8 mouse cellular contexts compared by ENCODE assay signal in the genomic region with DNA sequence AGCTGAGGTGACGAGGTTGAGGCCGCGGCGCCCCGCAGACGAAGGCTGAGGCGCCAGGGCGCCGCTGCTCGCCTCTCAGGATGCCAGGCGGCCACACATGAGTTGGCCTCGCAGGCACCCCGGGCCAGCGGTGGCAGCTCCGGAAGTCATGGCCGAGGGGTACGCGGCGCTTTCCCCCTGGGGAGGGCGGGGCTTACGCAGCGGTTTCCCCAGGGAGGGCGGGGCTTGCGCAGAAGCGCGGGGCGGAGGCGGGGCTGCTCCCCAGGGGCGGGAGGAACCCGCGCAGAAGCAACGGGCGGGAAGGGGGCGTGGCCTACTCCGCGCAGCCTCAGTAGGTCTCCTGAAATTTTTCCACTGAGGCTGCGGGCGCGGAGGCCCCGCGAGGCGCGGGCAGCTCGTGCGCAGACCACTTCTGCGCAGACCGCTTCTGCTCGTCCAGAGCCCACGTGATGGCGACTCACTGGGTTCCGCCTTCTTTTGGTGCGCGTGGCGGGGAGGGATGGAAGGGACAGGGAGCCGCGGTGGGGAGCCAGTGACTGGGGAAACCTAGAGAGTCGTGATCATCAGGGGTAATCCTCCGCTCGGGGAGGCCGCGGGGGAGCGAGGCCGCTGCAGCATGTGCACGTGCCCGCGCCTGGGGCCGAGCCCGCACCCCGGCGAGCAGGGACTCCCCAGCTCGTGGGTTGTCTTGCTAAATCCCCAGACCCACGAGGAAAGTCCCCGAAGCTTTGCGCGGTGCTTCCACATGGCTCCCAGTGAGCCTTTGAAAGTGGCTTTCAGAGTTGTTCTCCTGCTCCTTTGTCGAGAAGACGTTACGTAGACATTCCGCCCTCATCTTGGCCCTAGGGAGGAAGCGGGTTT. TPM values are rescaled to one million over a fixed set of nuclear protein-coding genes. Genes with fewer than 3 reads are reported as not detected.
DNase-seq lines count a peak whose midpoint lies in the region; ATAC-seq lines count a peak whose summit lies in the region.

No protein-coding gene starts in this region.

- peak overlapping the region; percentile 86 for H3K4me2 ChIP-seq in hindbrain, embryonic 11.5 days (replicated peaks; ENCODE audit: low read depth, low read length)

- ATAC-seq in frontal cortex, adult (ENCODE audit: low TSS enrichment): peak; percentile 94
- ATAC-seq in hindbrain, embryonic 11.5 days (ENCODE audit: low FRiP score): peak; percentile 94

- H3K27ac ChIP-seq in hindbrain, embryonic 11.5 days (ENCODE audit: low read depth, low read length): peak overlapping the region; percentile 89

- peak overlapping the region; percentile 56 for H3K4me3 ChIP-seq in hindbrain, embryonic 11.5 days (ENCODE audit: low read depth, low read length)

- peak; percentile 93 for DNase-seq in MN1 (ENCODE audit: low spot score)
- DNase-seq in cerebellum, adult 9-10 months: peak; percentile 95
- peak; percentile 99 for DNase-seq in hindbrain, embryonic 11.5 days (ENCODE audit: low spot score)
- DNase-seq in layer of hippocampus, postnatal 10 days (ENCODE audit: low spot score in 2 of 2): peak; percentile 98 to 100
- DNase-seq in lung, postnatal 10 days: peak; percentile 98
- DNase-seq in ovary, postnatal 36 days (ENCODE audit: low spot score): peak; percentile 99
- peak; percentile 99 for DNase-seq in thymus, postnatal 25 days

- H3K4me1 ChIP-seq in hindbrain, embryonic 11.5 days (replicated peaks; ENCODE audit: control insufficient read depth, insufficient read depth, low read length): no peaks in the 10 kb centered on the region

- no peaks in the 10 kb centered on the region for H3K9me3 ChIP-seq in hindbrain, embryonic 11.5 days (ENCODE audit: control insufficient read depth, low read length)

- under 1% methylated on average over 77 of the region's 80 CpGs for WGBS in hindbrain, embryonic 11.5 days

- peak overlapping the region; percentile 93 for H3K9ac ChIP-seq in hindbrain, embryonic 11.5 days (ENCODE audit: low read depth, low read length)

- no peaks in the 10 kb centered on the region for H3K27me3 ChIP-seq in hindbrain, embryonic 11.5 days (ENCODE audit: control insufficient read depth, insufficient read depth, low read length)

- H3K36me3 ChIP-seq in hindbrain, embryonic 11.5 days (ENCODE audit: control insufficient read depth, insufficient read depth, low read length): no peaks in the 10 kb centered on the region

RNA-seq across cellular contexts. Expression of a gene that starts 10.2 kb away (rescaled TPM):
- polyA plus RNA-seq in hindbrain, embryonic 11.5 days (2014; fragmentation: Nextera tagmentation; extraction: Ambion mirVana): 209 and 224 TPM in 2 replicates
- total RNA-seq in layer of hippocampus, postnatal 10 days (2021): 10 to 100 TPM; 64.7 to 73.8 TPM

Comparison
In these comparisons a context has a peak if more than half of its experiments do, and no peak if none do; other contexts are left out.
1. Peak in every context shown above with its lines: DNase-seq, ATAC-seq, H3K4me3 ChIP-seq and H3K27ac ChIP-seq.